Mouse (Mus musculus) embryonic facial prominence, embryonic 12.5 days (tissue): ENCODE measurements at regions not wholly inside any gene's neighbourhood (a gene's known extent, or its start where the extent isn't known, plus 50 kb on each side); places are given as distances from the start of the nearest gene placed in this dataset.

Source experiments
- ATAC-seq: fragments of 200-750 bp; cut with Nextera tagmentation; 2 replicates; pipeline ENCODE4 v1.8.0; 2017; ENCODE audit not compliant: insufficient number of reproducible peaks, insufficient read depth, low FRiP score, low TSS enrichment
- H3K27ac ChIP-seq: fragments of 300-500 bp; sonication (generic); 2 replicates; pipeline ENCODE4 v1.5.1; 2016; ENCODE audit warnings: mild to moderate bottlenecking
- H3K27me3 ChIP-seq: fragments of 300-500 bp; sonication (generic); 2 replicates; pipeline ENCODE4 v1.6.1; 2016; ENCODE audit warnings: mild to moderate bottlenecking, moderate library complexity
- H3K36me3 ChIP-seq: fragments of 300-500 bp; sonication (generic); 2 replicates; pipeline ENCODE4 v1.6.1; 2016; ENCODE audit warnings: mild to moderate bottlenecking
- H3K4me1 ChIP-seq: fragments of 300-500 bp; sonication (generic); 2 replicates; pipeline ENCODE4 v1.6.1; 2016
- H3K4me2 ChIP-seq: fragments of 300-500 bp; sonication (generic); replicated peaks from 2 replicates; pipeline ENCODE4 v1.6.1; 2016; ENCODE audit warnings: mild to moderate bottlenecking, moderate library complexity
- H3K4me3 ChIP-seq: fragments of 300-500 bp; sonication (generic); 2 replicates; pipeline ENCODE4 v1.5.1; 2016; ENCODE audit warnings: mild to moderate bottlenecking
- H3K9ac ChIP-seq: fragments of 300-500 bp; sonication (generic); 2 replicates; pipeline ENCODE4 v1.6.1; 2016; ENCODE audit warnings: mild to moderate bottlenecking, moderate library complexity
- H3K9me3 ChIP-seq: fragments of 300-500 bp; sonication (generic); 2 replicates; pipeline ENCODE4 v1.6.1; 2016; ENCODE audit warnings: mild to moderate bottlenecking, moderate library complexity
- WGBS: fragments of 180-500 bp; shearing (Covaris S2); methylation state at CpG from one replicate; pipeline ENCODE4 v1.1.7; 2016; 5-methylcytosine and 5-hydroxymethylcytosine counted together

DNA sequence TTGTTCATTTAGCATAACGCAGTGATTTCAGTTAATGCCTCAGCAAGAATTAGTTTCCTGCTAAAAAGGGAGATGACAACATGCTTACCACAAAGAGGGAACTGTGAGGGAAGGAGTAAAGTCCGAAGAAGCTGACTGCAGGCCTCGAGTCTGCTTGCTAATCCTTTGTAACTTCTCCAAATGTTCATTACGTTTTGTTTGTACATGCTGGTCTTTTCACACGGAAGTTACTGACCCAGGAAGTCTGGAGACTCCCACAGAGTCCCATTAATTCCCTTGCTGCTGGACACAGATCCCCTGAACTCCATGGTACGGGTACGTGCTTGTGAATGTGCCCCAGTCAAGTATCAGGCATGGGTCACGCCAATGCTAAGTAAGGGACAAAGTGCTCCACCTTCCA, 415.9 kb downstream of the Gja1 start:
- H3K27ac ChIP-seq: no peak overlapping the region
- ATAC-seq: no peak

GRCm38 (mm10) chr10:56795396-56795795, 418.3 kb downstream of the Gja1 start:
- WGBS: 38% methylated on average over 3 of the region's 3 CpGs
- no peaks in the 10 kb centered on the region for H3K27me3 ChIP-seq
- no peak overlapping the region for H3K9ac ChIP-seq
- no peak overlapping the region for H3K4me3 ChIP-seq
- H3K9me3 ChIP-seq: no peaks in the 10 kb centered on the region
- H3K27ac ChIP-seq: no peak overlapping the region
- no peak for ATAC-seq
- H3K4me2 ChIP-seq: no peak overlapping the region
- H3K4me1 ChIP-seq: no peaks in the 10 kb centered on the region
- no peaks in the 10 kb centered on the region for H3K36me3 ChIP-seq

More for the DNA sequence above, 415.9 kb downstream of the Gja1 start:
- no peak overlapping the region for H3K4me3 ChIP-seq
- H3K36me3 ChIP-seq: no peaks in the 10 kb centered on the region
- WGBS: 64% methylated on average over 8 of the region's 8 CpGs
- no peak overlapping the region for H3K9ac ChIP-seq
- no peak overlapping the region for H3K4me2 ChIP-seq
- H3K27me3 ChIP-seq: no peaks in the 10 kb centered on the region
- H3K9me3 ChIP-seq: no peaks in the 10 kb centered on the region
- H3K4me1 ChIP-seq: no peaks in the 10 kb centered on the region

DNA sequence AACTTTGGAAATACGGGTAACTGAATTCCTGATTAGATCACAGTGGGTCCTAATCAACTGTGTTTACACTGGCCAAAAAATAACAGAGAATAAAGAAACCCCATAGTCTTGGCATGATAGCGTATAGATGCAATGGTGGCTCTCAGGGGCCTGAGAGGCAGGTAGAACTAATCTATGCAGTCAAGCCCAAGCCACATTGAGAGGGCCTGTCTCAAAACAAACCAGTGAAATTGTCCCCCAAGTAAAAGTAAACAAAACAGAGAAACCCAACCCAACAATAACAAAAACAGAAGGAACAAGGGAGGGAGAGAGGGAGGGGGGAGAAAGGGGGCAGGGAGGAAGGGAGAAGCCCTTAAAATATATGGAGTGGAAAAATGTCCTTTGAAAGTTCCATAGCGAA, 422.2 kb downstream of the Gja1 start:
- H3K9ac ChIP-seq: no peak overlapping the region
- no peak overlapping the region for H3K27ac ChIP-seq
- no peaks in the 10 kb centered on the region for H3K9me3 ChIP-seq
- no peaks in the 10 kb centered on the region for H3K27me3 ChIP-seq
- no peak overlapping the region for H3K4me3 ChIP-seq
- H3K4me2 ChIP-seq: no peak overlapping the region
- no peaks in the 10 kb centered on the region for H3K4me1 ChIP-seq
- no peaks in the 10 kb centered on the region for H3K36me3 ChIP-seq
- 62% methylated on average over 3 of the region's 3 CpGs for WGBS
- no peak for ATAC-seq

DNA sequence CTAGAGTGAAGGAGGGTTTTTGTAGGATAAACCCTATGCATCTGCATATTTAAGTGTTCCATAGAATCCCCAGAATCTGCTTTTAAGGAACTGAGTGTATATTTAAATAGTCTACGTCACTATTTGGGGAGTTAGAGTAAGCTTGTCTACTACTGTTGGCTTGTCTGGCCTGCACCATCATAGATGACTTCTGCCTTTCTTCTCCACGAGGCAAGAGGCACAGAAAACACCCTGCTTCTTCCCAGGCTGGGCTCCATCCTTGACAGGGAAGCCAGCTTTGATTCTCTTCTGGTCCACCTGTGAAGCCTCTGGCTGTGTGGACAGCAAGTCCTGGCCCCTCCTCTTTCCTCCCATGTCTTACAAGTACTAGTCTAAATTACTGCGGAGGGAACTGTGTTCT, 422.6 kb downstream of the Gja1 start:
- no peak overlapping the region for H3K4me2 ChIP-seq
- H3K9ac ChIP-seq: no peak overlapping the region
- H3K4me3 ChIP-seq: no peak overlapping the region
- 69% methylated on average over 3 of the region's 3 CpGs for WGBS
- no peaks in the 10 kb centered on the region for H3K4me1 ChIP-seq
- H3K27ac ChIP-seq: no peak overlapping the region
- no peak for ATAC-seq
- H3K36me3 ChIP-seq: no peaks in the 10 kb centered on the region
- no peaks in the 10 kb centered on the region for H3K9me3 ChIP-seq
- H3K27me3 ChIP-seq: no peaks in the 10 kb centered on the region

- H3K4me1 ChIP-seq: 0 out of 2 replicates have a peak, but pooled peaks cover 2% of the 10 kb centered on the region
- ATAC-seq: no peak
- WGBS: 71% methylated on average over 1 of the region's 1 CpGs
- no peak overlapping the region for H3K4me2 ChIP-seq
- H3K27me3 ChIP-seq: no peaks in the 10 kb centered on the region
- H3K27ac ChIP-seq: no peak overlapping the region
- H3K9me3 ChIP-seq: no peaks in the 10 kb centered on the region
- no peak overlapping the region for H3K9ac ChIP-seq
- no peak overlapping the region for H3K4me3 ChIP-seq
- no peaks in the 10 kb centered on the region for H3K36me3 ChIP-seq
Observed at GRCm38 (mm10) chr10:56809006-56809405, 431.9 kb downstream of the Gja1 start.

- H3K27me3 ChIP-seq: no peaks in the 10 kb centered on the region
- H3K4me1 ChIP-seq: peaks cover 4% of the 10 kb centered on the region; the same call in 1 of the 2 replicates
- H3K4me3 ChIP-seq: no peak overlapping the region
- H3K9ac ChIP-seq: no peak overlapping the region
- WGBS: 37% methylated on average over 5 of the region's 5 CpGs
- peak overlapping the region; percentile 36; the same call in 1 of the 2 replicates for H3K27ac ChIP-seq
- no peak overlapping the region for H3K4me2 ChIP-seq
- ATAC-seq: no peak
- H3K36me3 ChIP-seq: no peaks in the 10 kb centered on the region
- no peaks in the 10 kb centered on the region for H3K9me3 ChIP-seq
Observed at GRCm38 (mm10) chr10:56822158-56822557, 445.0 kb downstream of the Gja1 start.

DNA sequence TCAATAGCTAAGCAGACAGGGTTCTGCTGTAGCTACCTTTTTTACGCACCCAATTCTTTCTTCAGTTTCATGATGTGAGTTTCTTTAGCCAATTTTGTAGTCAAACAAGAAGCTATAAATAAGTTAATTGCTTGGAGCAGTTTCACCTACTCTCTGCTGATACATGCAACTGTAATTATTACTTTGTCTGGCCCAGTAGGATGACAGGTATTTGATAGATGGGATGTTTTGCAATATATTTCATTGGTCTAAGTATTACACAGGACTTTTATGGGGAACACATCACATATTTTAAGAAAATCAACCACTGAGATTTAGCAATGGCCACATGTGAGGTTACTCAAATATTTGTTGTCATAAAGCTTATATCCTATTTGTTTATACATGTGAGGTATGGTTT, 454.2 kb downstream of the Gja1 start:
- H3K27ac ChIP-seq: no peak overlapping the region
- H3K36me3 ChIP-seq: no peaks in the 10 kb centered on the region
- H3K9ac ChIP-seq: no peak overlapping the region
- no peak overlapping the region for H3K4me2 ChIP-seq
- no peaks in the 10 kb centered on the region for H3K4me1 ChIP-seq
- no peak overlapping the region for H3K4me3 ChIP-seq
- ATAC-seq: no peak
- 86% methylated on average over 1 of the region's 1 CpGs for WGBS
- H3K9me3 ChIP-seq: no peaks in the 10 kb centered on the region
- H3K27me3 ChIP-seq: no peaks in the 10 kb centered on the region

DNA sequence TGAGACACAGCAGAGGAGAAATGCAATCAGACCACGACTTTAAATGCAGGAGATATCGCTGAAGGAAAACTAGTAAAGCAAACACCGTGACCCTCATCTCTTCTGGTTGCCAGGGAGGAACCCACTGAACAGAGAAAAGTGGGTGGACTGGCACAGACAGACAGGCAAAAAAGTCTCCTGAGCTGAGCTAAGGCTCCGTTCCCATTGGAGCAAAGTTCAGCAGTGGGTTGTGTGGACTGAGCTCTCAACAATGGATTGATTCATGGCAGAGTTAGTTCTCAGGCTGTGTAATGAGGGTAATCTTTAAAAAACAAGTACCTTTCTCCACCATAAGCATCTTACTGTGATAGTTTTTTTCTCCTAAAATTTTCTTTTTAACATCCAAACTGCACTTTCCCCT, 454.8 kb downstream of the Gja1 start:
- Histone ChIP-seq H3K27ac (no peak overlapping the region), H3K27me3 (no peaks in the 10 kb centered on the region), H3K36me3 (no peaks in the 10 kb centered on the region), H3K4me1 (no peaks in the 10 kb centered on the region), H3K4me2 (no peak overlapping the region), H3K9me3 (no peaks in the 10 kb centered on the region), H3K9ac (no peak overlapping the region), H3K4me3 (no peak overlapping the region)
- 81% methylated on average over 4 of the region's 4 CpGs for WGBS
- ATAC-seq: no peak

GRCm38 (mm10) chr10:56836130-56836529, 459.0 kb downstream of the Gja1 start:
- Histone ChIP-seq H3K9me3 (no peaks in the 10 kb centered on the region), H3K4me3 (no peak overlapping the region), H3K4me1 (0 out of 2 replicates have a peak, but pooled peaks cover 9% of the 10 kb centered on the region), H3K9ac (no peak overlapping the region), H3K4me2 (no peak overlapping the region), H3K27me3 (no peaks in the 10 kb centered on the region), H3K27ac (no peak overlapping the region), H3K36me3 (no peaks in the 10 kb centered on the region)
- WGBS: 88% methylated on average over 4 of the region's 4 CpGs
- no peak for ATAC-seq

GRCm38 (mm10) chr10:56839006-56839495, 461.9 kb downstream of the Gja1 start:
- H3K36me3 ChIP-seq: no peaks in the 10 kb centered on the region
- ATAC-seq: no peak
- no peaks in the 10 kb centered on the region for H3K27me3 ChIP-seq
- WGBS: 19% methylated on average over 9 of the region's 9 CpGs
- H3K27ac ChIP-seq: no peak overlapping the region
- no peak overlapping the region for H3K4me2 ChIP-seq
- H3K9ac ChIP-seq: no peak overlapping the region
- no peak overlapping the region for H3K4me3 ChIP-seq
- H3K9me3 ChIP-seq: no peaks in the 10 kb centered on the region
- 0 out of 2 replicates have a peak, but pooled peaks cover 9% of the 10 kb centered on the region for H3K4me1 ChIP-seq

DNA sequence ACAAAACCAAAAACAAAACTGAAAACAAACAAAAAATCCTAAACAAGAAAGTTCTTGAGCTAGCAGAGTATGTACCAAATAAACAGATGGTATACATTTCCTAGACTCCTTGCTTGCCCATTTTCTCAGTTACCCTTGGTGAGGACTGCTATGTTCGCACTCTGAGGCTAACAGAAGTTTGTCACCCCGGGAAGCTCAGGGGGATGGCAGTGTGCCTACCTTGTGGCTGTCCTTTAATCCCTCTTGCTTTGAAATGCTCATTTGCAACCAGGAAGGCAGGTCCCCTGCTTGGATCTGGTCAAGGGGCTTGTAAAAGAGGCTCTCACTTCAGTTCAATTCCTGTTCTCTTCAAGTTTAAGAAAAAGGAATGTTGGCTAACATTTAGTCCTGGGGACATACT, 462.4 kb downstream of the Gja1 start:
- H3K4me3 ChIP-seq: no peak overlapping the region
- no peaks in the 10 kb centered on the region for H3K27me3 ChIP-seq
- WGBS: 32% methylated on average over 2 of the region's 2 CpGs
- H3K9ac ChIP-seq: no peak overlapping the region
- H3K27ac ChIP-seq: no peak overlapping the region
- no peaks in the 10 kb centered on the region for H3K9me3 ChIP-seq
- no peak for ATAC-seq
- H3K4me2 ChIP-seq: no peak overlapping the region
- H3K4me1 ChIP-seq: 0 out of 2 replicates have a peak, but pooled peaks cover 9% of the 10 kb centered on the region
- H3K36me3 ChIP-seq: no peaks in the 10 kb centered on the region

DNA sequence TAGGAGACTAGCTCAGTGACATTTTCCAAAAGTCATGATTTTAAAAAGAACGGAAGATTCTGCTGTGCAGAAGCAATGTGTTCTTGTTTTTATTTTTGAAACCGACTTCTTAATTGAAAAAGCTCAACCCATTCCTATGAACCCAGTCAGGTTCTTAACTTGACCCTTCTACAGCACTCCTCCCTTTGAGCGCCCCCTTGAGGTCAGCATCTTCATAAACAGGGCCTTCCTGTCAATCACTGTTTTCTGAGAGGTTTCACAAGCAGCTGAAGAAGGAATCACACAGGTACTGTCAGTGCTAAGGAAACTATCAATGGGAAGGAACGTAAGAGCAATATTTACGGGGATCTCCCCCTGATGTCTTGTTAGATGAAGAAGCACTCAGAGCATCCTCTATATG, 463.6 kb downstream of the Gja1 start:
- 76% methylated on average over 5 of the region's 5 CpGs for WGBS
- 0 out of 2 replicates have a peak, but pooled peaks cover 9% of the 10 kb centered on the region for H3K4me1 ChIP-seq
- no peaks in the 10 kb centered on the region for H3K36me3 ChIP-seq
- H3K9ac ChIP-seq: no peak overlapping the region
- H3K4me3 ChIP-seq: no peak overlapping the region
- no peak for ATAC-seq
- H3K9me3 ChIP-seq: no peaks in the 10 kb centered on the region
- no peak overlapping the region for H3K27ac ChIP-seq
- H3K27me3 ChIP-seq: no peaks in the 10 kb centered on the region
- no peak overlapping the region for H3K4me2 ChIP-seq

DNA sequence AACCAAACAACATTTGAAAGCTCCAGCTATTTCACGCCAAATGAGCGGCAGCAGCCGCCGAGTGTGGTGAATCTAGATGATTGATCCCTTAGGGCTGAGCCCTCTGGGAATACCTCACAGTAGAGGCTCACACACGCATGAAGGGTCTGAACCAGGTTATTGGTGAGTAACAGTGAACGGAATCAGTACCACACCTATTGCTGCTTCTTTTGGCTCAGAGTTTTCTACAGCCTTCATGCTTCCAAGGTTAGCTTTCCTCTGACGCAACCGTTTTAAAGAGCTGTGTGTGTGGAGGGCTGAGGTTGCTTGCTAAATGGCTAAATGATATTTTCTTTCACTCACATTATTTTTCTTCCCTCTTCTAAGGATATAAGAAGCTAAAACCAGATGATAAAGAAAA, 464.4 kb downstream of the Gja1 start:
- Histone ChIP-seq H3K4me1 (0 out of 2 replicates have a peak, but pooled peaks cover 9% of the 10 kb centered on the region), H3K9me3 (no peaks in the 10 kb centered on the region), H3K36me3 (no peaks in the 10 kb centered on the region), H3K9ac (no peak overlapping the region), H3K4me3 (no peak overlapping the region), H3K27me3 (no peaks in the 10 kb centered on the region), H3K4me2 (no peak overlapping the region), H3K27ac (no peak overlapping the region)
- ATAC-seq: no peak
- 43% methylated on average over 8 of the region's 8 CpGs for WGBS
